Mouse (Mus musculus) lung, postnatal 0 days (tissue): Measurements from ENCODE around the gene Tm4sf19. TPM values are rescaled to one million over a fixed set of nuclear protein-coding genes. Genes with fewer than 3 reads are reported as not detected.
A peak's percentile ranks its signal among the peaks of the same experiment; 100 is the strongest.

Experiments used
- ATAC-seq: fragments of 200-750 bp; cut with Nextera tagmentation; 2 replicates; pipeline ENCODE4 v1.8.0; 2017; ENCODE audit warnings: moderate library complexity
- DNase-seq: peaks from one replicate; pipeline ENCODE4 v3.0.0-alpha.2; 2016; ENCODE audit warnings: low spot score
- H3K27ac ChIP-seq: fragments of 300-500 bp; sonication (generic); 2 replicates; pipeline ENCODE4 v1.5.1; 2014; ENCODE audit warnings: antibody characterized with exemption, mild to moderate bottlenecking, low read length, mixed read lengths
- H3K27me3 ChIP-seq: fragments of 300-500 bp; sonication (generic); replicated peaks from 2 replicates; pipeline ENCODE4 v1.6.1; 2014; ENCODE audit warnings: low read length, mixed read lengths; ENCODE audit not compliant: insufficient read depth
- H3K36me3 ChIP-seq: fragments of 300-500 bp; sonication (generic); 2 replicates; pipeline ENCODE4 v1.6.1; 2014; ENCODE audit warnings: low read length, mixed read lengths; ENCODE audit not compliant: insufficient read depth
- H3K4me1 ChIP-seq: fragments of 300-500 bp; sonication (generic); 2 replicates; pipeline ENCODE4 v1.6.1; 2014; ENCODE audit warnings: antibody characterized with exemption, low read depth, low read length, mixed read lengths; ENCODE audit not compliant: insufficient read depth
- H3K4me2 ChIP-seq: fragments of 300-500 bp; sonication (generic); replicated peaks from 2 replicates; pipeline ENCODE4 v1.6.1; 2014; ENCODE audit warnings: low read depth, mild to moderate bottlenecking, low read length, moderate library complexity, mixed read lengths
- H3K4me3 ChIP-seq: fragments of 300-500 bp; sonication (generic); 2 replicates; pipeline ENCODE4 v1.5.1; 2014; ENCODE audit warnings: low read depth, low read length
- H3K9ac ChIP-seq: fragments of 300-500 bp; sonication (generic); replicated peaks from 2 replicates; pipeline ENCODE4 v1.6.1; 2014; ENCODE audit warnings: low read depth, mild to moderate bottlenecking
- H3K9me3 ChIP-seq: fragments of 300-500 bp; sonication (generic); 2 replicates; pipeline ENCODE4 v1.6.1; 2016; ENCODE audit warnings: low read length, mixed read lengths
- CTCF ChIP-seq: IDR thresholded peaks from 2 replicates; pipeline ENCODE4 v1.5.1; 2016; ENCODE audit warnings: antibody characterized with exemption, mild to moderate bottlenecking
- EP300 ChIP-seq: IDR thresholded peaks from 2 replicates; pipeline ENCODE4 v1.6.1; 2016; ENCODE audit warnings: antibody characterized with exemption, mild to moderate bottlenecking, control low read depth
- WGBS: fragments of 180-500 bp; shearing (Covaris S2); extraction: QIAGEN DNeasy Blood & Tissue Kit; methylation state at CpG from one replicate; pipeline ENCODE4 v1.1.7; 2014; 5-methylcytosine and 5-hydroxymethylcytosine counted together
- polyA plus RNA-seq: library from polyadenylated mRNA; unstranded; fragments of >200 nt; fragmentation: Nextera tagmentation; extraction: Ambion mirVana; gene quantifications from 2 replicates; pipeline ENCODE4 v1.2.1, GENCODE M21; 2015

The Tm4sf19 gene
- polyA plus RNA-seq, 1 experiment from 2014 or later, result not detected

GRCm38 (mm10) chr16:32398206-32398605 is 2.1 kb upstream of the Tm4sf19 start:
- no peak overlapping the region for H3K4me3 ChIP-seq
- WGBS, result 60% methylated on average over 3 of the region's 3 CpGs
- H3K27me3 ChIP-seq, result no peaks in the 10 kb centered on the region
- DNase-seq, result no peak
- no peak for TF ChIP-seq EP300
- no peak for TF ChIP-seq CTCF
- peaks cover under 1% of the 10 kb centered on the region; the same call in 1 of the 2 replicates for H3K36me3 ChIP-seq
- ATAC-seq, result no peak
- no peak overlapping the region for H3K9ac ChIP-seq
- H3K4me2 ChIP-seq, result no peak overlapping the region
- no peaks in the 10 kb centered on the region for H3K9me3 ChIP-seq
- H3K4me1 ChIP-seq, result no peaks in the 10 kb centered on the region
- H3K27ac ChIP-seq, result no peak overlapping the region

- H3K27ac ChIP-seq, result no peak overlapping the region
- H3K36me3 ChIP-seq, result no peaks in the 10 kb centered on the region
- H3K9ac ChIP-seq, result no peak overlapping the region
- ATAC-seq (no peak), DNase-seq (peak; percentile 18)
- no peak for TF ChIP-seq CTCF
- TF ChIP-seq EP300, result no peak
- WGBS, result 67% methylated on average over 9 of the region's 9 CpGs
- no peaks in the 10 kb centered on the region for H3K4me1 ChIP-seq
- H3K4me2 ChIP-seq, result no peak overlapping the region
- no peak overlapping the region for H3K4me3 ChIP-seq
- no peaks in the 10 kb centered on the region for H3K27me3 ChIP-seq
- H3K9me3 ChIP-seq, result no peaks in the 10 kb centered on the region
These were observed 1.1 kb downstream of the Tm4sf19 start for GRCm38 (mm10) chr16:32401335-32401965.

- Histone ChIP-seq H3K4me1 (no peaks in the 10 kb centered on the region), H3K36me3 (no peaks in the 10 kb centered on the region), H3K27ac (no peak overlapping the region), H3K9me3 (no peaks in the 10 kb centered on the region), H3K4me3 (no peak overlapping the region), H3K9ac (no peak overlapping the region), H3K27me3 (no peaks in the 10 kb centered on the region), H3K4me2 (no peak overlapping the region)
- TF ChIP-seq EP300, result no peak
- no peak for TF ChIP-seq CTCF
- DNase-seq, result no peak
- ATAC-seq, result no peak
- 82% methylated on average over 3 of the region's 3 CpGs for WGBS
These were observed 2.5 kb downstream of the Tm4sf19 start for GRCm38 (mm10) chr16:32402818-32403217.

GRCm38 (mm10) chr16:32405716-32406115 is 5.4 kb downstream of the Tm4sf19 start:
- Histone ChIP-seq H3K4me1 (no peaks in the 10 kb centered on the region), H3K36me3 (no peaks in the 10 kb centered on the region), H3K4me3 (no peak overlapping the region), H3K9me3 (no peaks in the 10 kb centered on the region), H3K27ac (no peak overlapping the region), H3K9ac (no peak overlapping the region), H3K27me3 (no peaks in the 10 kb centered on the region), H3K4me2 (no peak overlapping the region)
- 83% methylated on average over 9 of the region's 9 CpGs for WGBS
- DNase-seq (no peak), ATAC-seq (no peak)
- TF ChIP-seq EP300, result no peak
- no peak for TF ChIP-seq CTCF

GRCm38 (mm10) chr16:32406671-32407070 is 6.4 kb downstream of the Tm4sf19 start:
- Histone ChIP-seq H3K36me3 (no peaks in the 10 kb centered on the region), H3K4me3 (no peak overlapping the region), H3K4me2 (no peak overlapping the region), H3K27ac (no peak overlapping the region), H3K9me3 (no peaks in the 10 kb centered on the region), H3K4me1 (no peaks in the 10 kb centered on the region), H3K27me3 (no peaks in the 10 kb centered on the region), H3K9ac (no peak overlapping the region)
- 79% methylated on average over 6 of the region's 6 CpGs for WGBS
- no peak for DNase-seq
- ATAC-seq, result no peak
- no peak for TF ChIP-seq EP300
- TF ChIP-seq CTCF, result no peak

DNA sequence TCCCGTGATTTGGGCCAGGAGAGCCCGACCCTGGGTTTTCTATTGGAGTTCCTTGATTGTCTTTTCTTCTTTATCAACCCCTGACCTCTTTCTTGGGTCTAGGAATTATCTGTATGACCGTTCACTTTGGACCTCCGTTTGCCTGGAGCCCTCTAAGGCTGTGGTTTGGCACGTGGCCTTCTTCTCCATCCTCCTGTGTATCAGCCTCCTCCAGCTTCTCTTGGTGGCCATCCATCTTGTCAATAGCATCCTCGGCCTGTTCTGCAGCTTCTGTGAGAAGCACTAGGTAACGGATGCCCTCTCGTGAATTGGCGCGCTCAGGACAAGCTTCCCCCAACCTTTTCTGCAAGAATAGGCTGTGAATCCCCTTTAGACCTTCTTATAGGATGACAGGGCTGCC is 7.4 kb downstream of the Tm4sf19 start:
- TF ChIP-seq EP300, result no peak
- TF ChIP-seq CTCF, result no peak
- H3K27ac ChIP-seq, result no peak overlapping the region
- no peaks in the 10 kb centered on the region for H3K27me3 ChIP-seq
- WGBS, result 71% methylated on average over 10 of the region's 10 CpGs
- no peak for ATAC-seq
- H3K9me3 ChIP-seq, result no peaks in the 10 kb centered on the region
- H3K4me3 ChIP-seq, result no peak overlapping the region
- no peaks in the 10 kb centered on the region for H3K36me3 ChIP-seq
- no peak overlapping the region for H3K9ac ChIP-seq
- H3K4me1 ChIP-seq, result no peaks in the 10 kb centered on the region
- no peak overlapping the region for H3K4me2 ChIP-seq
- no peak for DNase-seq

DNA sequence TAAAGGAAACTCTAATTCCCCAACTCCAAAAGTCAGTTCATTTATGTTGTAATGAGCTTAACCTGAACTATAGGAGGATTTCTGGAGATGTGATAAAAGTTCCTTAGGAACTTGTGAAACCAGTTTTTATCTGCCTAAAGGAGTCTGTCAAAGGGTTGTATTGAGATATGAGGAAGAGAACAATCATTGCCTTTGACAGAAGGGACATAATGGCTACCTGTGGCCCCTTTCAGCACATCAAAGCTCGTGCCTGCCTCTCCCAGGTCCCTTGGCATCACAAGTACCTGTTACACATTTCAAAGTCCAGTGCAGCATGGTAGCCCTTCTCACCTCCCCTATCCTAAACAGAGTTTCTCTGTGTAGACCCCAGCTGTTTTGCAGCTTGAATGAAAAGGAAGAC is 17.2 kb downstream of the Tm4sf19 start:
- Histone ChIP-seq H3K4me3 (no peak overlapping the region), H3K9ac (no peak overlapping the region), H3K36me3 (no peaks in the 10 kb centered on the region), H3K4me2 (no peak overlapping the region), H3K27me3 (no peaks in the 10 kb centered on the region), H3K27ac (no peak overlapping the region), H3K9me3 (no peaks in the 10 kb centered on the region), H3K4me1 (no peaks in the 10 kb centered on the region; the same call in 1 of the 2 replicates)
- TF ChIP-seq EP300 (no peak), CTCF (no peak)
- DNase-seq, result no peak
- no peak for ATAC-seq
- WGBS, result 36% methylated on average over 1 of the region's 1 CpGs
